Mouse (Mus musculus): Measurements from ENCODE around the gene Vps37b. TPM values are rescaled to one million over a fixed set of nuclear protein-coding genes. Genes with fewer than 3 reads are reported as not detected.
A peak's percentile ranks its signal among the peaks of the same experiment; 100 is the strongest.

The Vps37b gene
- polyA plus RNA-seq, 1 experiment from 2014 or later = 16.7 TPM

DNA sequence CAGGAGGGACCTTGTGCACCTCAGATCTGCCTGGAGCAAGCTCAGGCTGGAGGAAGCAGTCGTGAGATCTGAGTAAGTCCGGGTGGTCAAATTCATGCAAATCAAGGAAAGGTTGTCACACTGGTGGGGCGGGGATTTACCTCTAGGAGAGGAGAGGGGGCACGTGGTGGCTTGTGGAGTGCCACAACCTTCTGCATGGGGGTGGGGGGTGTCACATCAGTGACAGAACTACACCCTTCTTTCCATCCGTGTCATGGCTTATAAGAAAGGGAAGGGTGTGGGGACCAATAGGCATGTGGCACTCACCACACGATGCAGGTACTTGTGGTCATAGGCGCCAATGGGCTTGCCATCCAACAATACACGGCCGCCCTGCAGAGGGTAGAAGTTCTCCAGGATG is 43.6 kb upstream of the Vps37b start:
- H3K4me2 ChIP-seq (replicated peaks; ENCODE audit: low read depth) = no peak overlapping the region
- no peak overlapping the region for H3K4me3 ChIP-seq (ENCODE audit: low read depth, low read length)
- H3K9ac ChIP-seq (ENCODE audit: low read depth, low read length) = no peak overlapping the region
- H3K36me3 ChIP-seq (ENCODE audit: control insufficient read depth, insufficient read depth) = no peaks in the 10 kb centered on the region
- 73% methylated on average over 9 of the region's 9 CpGs for WGBS
- ATAC-seq = no peak
- no peaks in the 10 kb centered on the region for H3K9me3 ChIP-seq (ENCODE audit: control insufficient read depth)
- no peaks in the 10 kb centered on the region for H3K27me3 ChIP-seq (replicated peaks; ENCODE audit: control insufficient read depth, insufficient read depth, low read length)
- no peak for TF ChIP-seq CTCF (IDR thresholded peaks at IDR 0.05; ENCODE audit: low read depth)
- H3K27ac ChIP-seq (ENCODE audit: low read depth, low read length) = no peak overlapping the region
- H3K4me1 ChIP-seq (replicated peaks; ENCODE audit: control insufficient read depth, insufficient read depth, low read length) = peaks cover 4% of the 10 kb centered on the region; the same call in 1 of the 2 replicates

DNA sequence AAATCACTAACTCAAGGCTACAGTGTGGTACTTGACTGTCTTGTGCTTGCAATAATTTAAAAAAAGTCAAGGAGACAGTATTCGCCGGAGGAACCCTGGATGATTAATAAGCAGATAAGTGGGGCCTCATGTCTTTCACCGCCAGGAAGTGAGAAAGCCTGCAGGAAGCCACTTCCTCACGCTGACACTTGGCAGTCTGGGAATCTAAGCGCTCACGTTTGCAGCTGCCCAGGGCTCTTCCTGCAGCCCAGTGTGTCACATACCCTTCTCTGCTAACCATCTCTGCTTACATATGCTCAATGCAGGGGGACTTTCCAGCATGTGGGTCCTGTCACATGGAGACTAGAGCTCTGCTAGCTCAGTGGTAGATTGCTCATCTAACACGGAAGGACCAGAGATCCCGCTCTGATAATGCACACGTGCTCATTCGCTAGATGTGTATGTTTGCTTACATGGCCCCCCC is 42.8 kb upstream of the Vps37b start:
- H3K9ac ChIP-seq (ENCODE audit: low read depth, low read length) = no peak overlapping the region
- no peak for TF ChIP-seq CTCF (IDR thresholded peaks at IDR 0.05; ENCODE audit: low read depth)
- H3K36me3 ChIP-seq (ENCODE audit: control insufficient read depth, insufficient read depth) = no peaks in the 10 kb centered on the region
- no peaks in the 10 kb centered on the region for H3K9me3 ChIP-seq (ENCODE audit: control insufficient read depth)
- H3K27ac ChIP-seq (ENCODE audit: low read depth, low read length) = no peak overlapping the region
- H3K27me3 ChIP-seq (replicated peaks; ENCODE audit: control insufficient read depth, insufficient read depth, low read length) = no peaks in the 10 kb centered on the region
- ATAC-seq = no peak
- WGBS = 10% methylated on average over 10 of the region's 10 CpGs
- no peak overlapping the region for H3K4me2 ChIP-seq (replicated peaks; ENCODE audit: low read depth)
- peaks cover 4% of the 10 kb centered on the region for H3K4me1 ChIP-seq (replicated peaks; ENCODE audit: control insufficient read depth, insufficient read depth, low read length)
- no peak overlapping the region for H3K4me3 ChIP-seq (ENCODE audit: low read depth, low read length)

DNA sequence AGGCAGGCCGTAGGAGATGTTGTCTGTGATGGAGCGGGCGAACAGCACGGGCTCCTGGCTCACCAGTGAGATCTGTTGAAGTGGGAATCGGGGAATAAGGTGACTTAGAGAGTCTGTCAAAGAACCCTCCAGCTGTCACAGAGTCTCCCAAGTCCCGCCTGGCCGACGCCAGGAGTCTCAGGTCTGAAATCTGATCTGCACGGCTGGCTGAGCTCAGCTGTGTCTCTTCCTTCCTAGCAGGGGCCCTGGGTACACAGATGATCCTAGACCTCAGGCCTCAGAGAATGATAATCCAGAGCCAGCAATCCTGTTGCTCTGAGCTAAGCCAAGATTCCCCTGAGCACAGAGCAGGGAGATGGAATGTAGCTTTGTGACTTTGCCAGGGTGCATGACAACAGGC is 41.6 kb upstream of the Vps37b start:
- 72% methylated on average over 9 of the region's 9 CpGs for WGBS
- ATAC-seq = no peak
- no peak for TF ChIP-seq CTCF (IDR thresholded peaks at IDR 0.05; ENCODE audit: low read depth)
- Histone ChIP-seq H3K36me3 (ENCODE audit: control insufficient read depth, insufficient read depth) (no peaks in the 10 kb centered on the region), H3K27me3 (replicated peaks; ENCODE audit: control insufficient read depth, insufficient read depth, low read length) (no peaks in the 10 kb centered on the region), H3K9ac (ENCODE audit: low read depth, low read length) (no peak overlapping the region), H3K27ac (ENCODE audit: low read depth, low read length) (no peak overlapping the region), H3K4me1 (replicated peaks; ENCODE audit: control insufficient read depth, insufficient read depth, low read length) (peaks cover 4% of the 10 kb centered on the region), H3K9me3 (ENCODE audit: control insufficient read depth) (no peaks in the 10 kb centered on the region), H3K4me2 (replicated peaks; ENCODE audit: low read depth) (no peak overlapping the region), H3K4me3 (ENCODE audit: low read depth, low read length) (no peak overlapping the region)

DNA sequence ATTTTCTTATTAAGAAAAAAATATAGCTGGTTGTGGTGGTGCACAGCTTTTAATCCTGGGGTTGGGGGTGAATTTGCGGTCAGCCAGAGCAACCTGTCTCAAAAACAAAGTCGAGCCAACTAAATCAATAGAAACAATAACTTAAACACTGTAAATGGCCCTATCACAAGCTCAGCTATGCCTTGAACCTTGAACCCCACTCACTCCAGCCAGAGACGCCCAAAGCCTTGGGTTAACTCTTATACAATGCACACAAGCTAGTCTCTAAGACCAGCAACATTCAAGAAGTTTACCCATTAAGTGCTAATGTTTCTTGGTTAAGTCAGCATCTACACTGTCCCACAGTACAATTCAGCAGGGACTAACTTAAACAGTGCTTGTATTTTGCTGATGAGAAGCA is 37.6 kb upstream of the Vps37b start:
- Histone ChIP-seq H3K4me2 (replicated peaks; ENCODE audit: low read depth) (no peak overlapping the region; the same call in 1 of the 2 replicates), H3K4me1 (replicated peaks; ENCODE audit: control insufficient read depth, insufficient read depth, low read length) (no peaks in the 10 kb centered on the region; the same call in 1 of the 2 replicates), H3K4me3 (ENCODE audit: low read depth, low read length) (no peak overlapping the region), H3K27ac (ENCODE audit: low read depth, low read length) (peak overlapping the region; percentile 52; the same call in 1 of the 2 replicates), H3K36me3 (ENCODE audit: control insufficient read depth, insufficient read depth) (no peaks in the 10 kb centered on the region), H3K27me3 (replicated peaks; ENCODE audit: control insufficient read depth, insufficient read depth, low read length) (no peaks in the 10 kb centered on the region), H3K9ac (ENCODE audit: low read depth, low read length) (0 out of 2 replicates have a peak overlapping the region, but pooled peaks have one; percentile 17), H3K9me3 (ENCODE audit: control insufficient read depth) (no peaks in the 10 kb centered on the region)
- no peak for TF ChIP-seq CTCF (IDR thresholded peaks at IDR 0.05; ENCODE audit: low read depth)
- 32% methylated on average over 3 of the region's 3 CpGs for WGBS
- ATAC-seq = peak; percentile 77

DNA sequence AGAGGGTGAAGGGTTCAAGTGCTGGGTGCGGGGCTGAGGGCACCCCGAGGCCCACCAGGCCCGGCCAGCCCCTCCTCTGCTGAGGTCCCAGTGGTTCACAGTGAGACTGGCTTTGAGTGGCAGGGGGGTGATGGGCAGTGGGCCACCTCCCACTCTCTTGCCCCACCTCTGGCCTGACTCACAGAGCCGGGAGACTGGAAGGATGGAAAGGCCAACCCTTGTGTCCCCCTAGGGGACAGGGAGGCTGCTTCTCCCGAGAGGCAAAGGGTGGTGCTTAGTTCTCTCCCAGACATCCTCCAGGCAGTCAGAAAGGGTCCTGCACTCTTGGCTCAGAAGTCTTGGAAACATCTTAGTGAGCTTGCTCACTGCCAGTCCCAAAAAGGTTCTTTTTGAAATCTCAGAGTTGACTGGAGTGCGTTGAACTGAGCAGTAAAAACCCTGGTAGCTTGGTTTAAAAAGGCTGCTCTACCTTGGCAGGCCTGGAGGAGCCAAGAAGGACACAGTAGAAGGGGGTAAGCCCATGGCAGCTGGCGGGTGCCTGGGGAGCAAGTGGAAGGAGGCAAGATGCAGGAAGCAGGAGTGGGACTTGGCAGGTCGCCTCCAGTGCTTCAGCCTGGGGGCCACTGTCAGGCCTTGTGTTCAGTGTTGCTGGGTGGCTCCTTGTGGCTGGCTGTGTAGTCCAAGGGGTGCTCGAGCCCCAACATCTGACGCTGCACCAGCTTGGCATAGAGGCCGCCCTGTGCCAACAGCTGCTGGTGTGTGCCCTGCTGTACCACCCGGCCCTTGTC is 30.2 kb upstream of the Vps37b start:
- Histone ChIP-seq H3K27me3 (replicated peaks; ENCODE audit: control insufficient read depth, insufficient read depth, low read length) (no peaks in the 10 kb centered on the region), H3K4me1 (replicated peaks; ENCODE audit: control insufficient read depth, insufficient read depth, low read length) (no peaks in the 10 kb centered on the region), H3K27ac (ENCODE audit: low read depth, low read length) (no peak overlapping the region), H3K36me3 (ENCODE audit: control insufficient read depth, insufficient read depth) (no peaks in the 10 kb centered on the region; the same call in 1 of the 2 replicates), H3K9ac (ENCODE audit: low read depth, low read length) (no peak overlapping the region), H3K9me3 (ENCODE audit: control insufficient read depth) (no peaks in the 10 kb centered on the region), H3K4me3 (ENCODE audit: low read depth, low read length) (no peak overlapping the region), H3K4me2 (replicated peaks; ENCODE audit: low read depth) (no peak overlapping the region)
- WGBS = 69% methylated on average over 12 of the region's 12 CpGs
- no peak for ATAC-seq
- TF ChIP-seq CTCF (IDR thresholded peaks at IDR 0.05; ENCODE audit: low read depth) = peak; percentile 5; the same call in 1 of the 2 replicates

DNA sequence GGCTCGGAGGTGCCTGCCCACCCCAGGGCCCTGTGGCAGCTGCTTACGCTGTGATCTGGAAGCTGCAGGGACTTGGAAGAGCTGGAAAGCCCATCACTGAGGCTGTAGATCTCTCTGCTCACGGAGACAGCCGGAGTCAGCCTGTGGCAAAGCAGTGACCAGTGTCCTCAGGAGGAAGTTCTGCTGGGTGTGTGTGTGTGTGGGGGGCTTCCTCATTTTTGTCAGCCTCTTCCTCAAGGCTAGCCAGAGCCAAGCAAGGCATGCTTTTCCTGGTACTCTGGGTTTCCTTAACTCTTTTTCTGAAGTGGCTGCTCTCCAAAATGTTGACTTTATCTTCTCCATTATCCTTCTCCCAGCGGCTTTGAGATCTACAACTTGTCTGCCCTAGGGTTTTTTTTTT is 27.6 kb upstream of the Vps37b start:
- 51% methylated on average over 5 of the region's 5 CpGs for WGBS
- no peaks in the 10 kb centered on the region for H3K9me3 ChIP-seq (ENCODE audit: control insufficient read depth)
- H3K4me3 ChIP-seq (ENCODE audit: low read depth, low read length) = no peak overlapping the region
- no peaks in the 10 kb centered on the region for H3K4me1 ChIP-seq (replicated peaks; ENCODE audit: control insufficient read depth, insufficient read depth, low read length)
- H3K27me3 ChIP-seq (replicated peaks; ENCODE audit: control insufficient read depth, insufficient read depth, low read length) = no peaks in the 10 kb centered on the region
- H3K4me2 ChIP-seq (replicated peaks; ENCODE audit: low read depth) = no peak overlapping the region
- H3K27ac ChIP-seq (ENCODE audit: low read depth, low read length) = no peak overlapping the region
- ATAC-seq = no peak
- no peak overlapping the region for H3K9ac ChIP-seq (ENCODE audit: low read depth, low read length)
- no peaks in the 10 kb centered on the region; the same call in 1 of the 2 replicates for H3K36me3 ChIP-seq (ENCODE audit: control insufficient read depth, insufficient read depth)
- no peak for TF ChIP-seq CTCF (IDR thresholded peaks at IDR 0.05; ENCODE audit: low read depth)
